Mouse (Mus musculus) ES-Bruce4 (cell line): ENCODE data around the gene Smim20. TPM values are rescaled to one million over a fixed set of nuclear protein-coding genes. Genes with fewer than 3 reads are reported as not detected.

Source experiments
- H3K27ac ChIP-seq: 2 replicates; pipeline ENCODE4 v1.5.1; 2012; ENCODE audit warnings: low read length, inconsistent platforms; ENCODE audit not compliant: insufficient read depth
- H3K27me3 ChIP-seq: 2 replicates; pipeline ENCODE4 v1.6.1; 2012; ENCODE audit warnings: mild to moderate bottlenecking, low read length, inconsistent platforms; ENCODE audit not compliant: control insufficient read depth, poor library complexity, insufficient read depth, severe bottlenecking
- H3K36me3 ChIP-seq: 2 replicates; pipeline ENCODE4 v1.6.1; 2012; ENCODE audit warnings: inconsistent platforms, mild to moderate bottlenecking, low read length, moderate library complexity; ENCODE audit not compliant: control insufficient read depth, poor library complexity, insufficient read depth, severe bottlenecking
- H3K4me1 ChIP-seq: one replicate; pipeline ENCODE4 v1.8.1; 2011; ENCODE audit warnings: low read length; ENCODE audit not compliant: control insufficient read depth, insufficient read depth
- H3K4me3 ChIP-seq: 2 replicates; pipeline ENCODE4 v1.5.1; 2011; ENCODE audit warnings: low read depth, mild to moderate bottlenecking, low read length
- H3K9ac ChIP-seq: 2 replicates; pipeline ENCODE4 v1.6.1; 2012; ENCODE audit warnings: low read depth, mild to moderate bottlenecking, inconsistent platforms; ENCODE audit not compliant: poor library complexity, severe bottlenecking
- H3K9me3 ChIP-seq: replicated peaks from 2 replicates; pipeline ENCODE4 v1.6.1; 2012; ENCODE audit warnings: mild to moderate bottlenecking, low read length, inconsistent platforms; ENCODE audit not compliant: control insufficient read depth, poor library complexity, insufficient read depth, severe bottlenecking
- CTCF ChIP-seq: IDR thresholded peaks from one replicate; pipeline ENCODE4 v1.8.1; 2011; ENCODE audit warnings: low read depth, low read length
- EP300 ChIP-seq: IDR thresholded peaks from 2 replicates; pipeline ENCODE4 v1.6.1; 2011; ENCODE audit warnings: low read depth, low read length; ENCODE audit not compliant: insufficient read depth
- POLR2A ChIP-seq: IDR thresholded peaks from one replicate; pipeline ENCODE4 v1.8.1; 2011; ENCODE audit warnings: low read length; ENCODE audit not compliant: insufficient read depth
- polyA plus RNA-seq: library from polyadenylated mRNA; stranded (reverse); fragments of >200 nt; gene quantifications from 2 replicates; pipeline ENCODE4 v1.2.4, GENCODE M21; 2011; ENCODE audit warnings: low read depth; ENCODE audit not compliant: missing spikeins, insufficient read depth, insufficient read length

Smim20 gene
- polyA plus RNA-seq, 1 experiment: 20.0 TPM

DNA sequence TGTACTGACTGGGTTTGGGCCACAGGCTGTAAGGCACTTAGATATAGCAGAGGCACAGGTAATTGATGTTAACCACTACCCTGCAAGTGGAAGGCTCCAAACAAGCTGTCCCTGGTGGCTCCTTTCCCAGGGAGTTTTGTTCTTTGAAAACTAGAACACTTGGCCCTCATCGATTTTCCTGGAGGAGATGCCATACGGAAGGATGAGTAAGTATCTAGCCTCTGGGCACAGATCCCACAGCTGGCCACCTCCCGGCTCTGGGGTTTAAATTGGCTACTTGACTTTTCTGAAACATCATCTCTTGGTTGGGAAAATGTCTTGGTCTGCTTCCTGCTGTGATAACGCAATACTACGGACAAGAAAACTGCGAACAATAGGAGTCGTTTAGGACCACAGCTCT lies 28.1 kb upstream of the Smim20 start:
- Histone ChIP-seq H3K4me3 (no peak overlapping the region), H3K36me3 (no peaks in the 10 kb centered on the region), H3K4me1 (no peaks in the 10 kb centered on the region), H3K27ac (no peak overlapping the region), H3K9ac (no peak overlapping the region), H3K27me3 (no peaks in the 10 kb centered on the region), H3K9me3 (no peaks in the 10 kb centered on the region)
- no peak for TF ChIP-seq EP300
- no peak for TF ChIP-seq POLR2A
- TF ChIP-seq CTCF: no peak

DNA sequence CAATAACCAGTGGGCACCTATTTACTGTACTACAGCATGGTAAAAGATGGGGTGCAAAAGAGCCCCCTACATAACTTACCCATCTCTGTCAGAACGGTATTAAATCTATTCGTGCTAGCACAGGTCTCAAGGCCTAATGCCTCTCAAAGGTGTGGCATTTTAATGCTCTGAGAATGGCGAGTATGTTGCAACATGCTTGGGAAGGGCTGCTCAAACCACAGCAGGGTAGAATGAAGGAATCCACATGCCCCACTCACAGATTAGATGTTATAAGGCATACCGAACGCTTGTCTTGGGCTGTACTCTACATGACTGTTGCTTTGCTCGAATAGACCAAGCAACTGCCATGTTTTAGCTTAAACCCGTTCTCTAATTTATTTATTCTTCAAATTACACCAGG lies 27.7 kb upstream of the Smim20 start:
- no peak overlapping the region for H3K9ac ChIP-seq
- no peak overlapping the region for H3K27ac ChIP-seq
- TF ChIP-seq EP300 (no peak), CTCF (no peak), POLR2A (no peak)
- no peaks in the 10 kb centered on the region for H3K27me3 ChIP-seq
- H3K36me3 ChIP-seq: no peaks in the 10 kb centered on the region
- H3K9me3 ChIP-seq: no peaks in the 10 kb centered on the region
- H3K4me3 ChIP-seq: no peak overlapping the region
- H3K4me1 ChIP-seq: no peaks in the 10 kb centered on the region

DNA sequence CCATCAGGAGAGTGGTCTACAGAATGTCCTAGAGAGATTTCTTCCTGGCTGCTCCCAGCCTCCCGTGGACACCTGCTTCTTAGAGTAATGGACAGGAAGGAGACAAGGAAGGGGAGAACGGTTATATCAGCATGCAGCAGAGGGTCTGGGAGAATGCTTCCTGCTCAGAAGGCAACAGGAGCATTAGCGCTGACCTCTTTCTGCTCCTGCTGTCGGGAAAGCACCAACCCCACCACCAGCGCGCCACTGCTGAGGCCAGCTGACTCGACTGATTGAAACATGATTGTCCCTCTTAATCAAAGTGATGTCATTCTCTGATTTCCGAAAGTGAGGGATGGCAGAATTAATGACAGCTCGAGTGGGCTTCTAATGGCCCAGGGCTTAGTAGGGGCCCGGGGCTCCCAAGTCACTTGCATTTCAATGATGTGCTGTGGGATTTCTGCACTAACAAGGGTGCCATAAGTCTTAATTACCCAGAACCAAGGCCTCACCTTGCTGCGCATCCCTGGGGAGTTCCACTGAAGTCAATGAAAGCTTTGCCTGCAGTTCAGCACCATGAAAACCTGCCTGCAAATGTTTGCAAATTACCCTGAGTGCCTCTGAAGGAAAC lies 26.9 kb upstream of the Smim20 start:
- TF ChIP-seq CTCF (no peak), POLR2A (no peak), EP300 (no peak)
- H3K4me3 ChIP-seq: no peak overlapping the region

DNA sequence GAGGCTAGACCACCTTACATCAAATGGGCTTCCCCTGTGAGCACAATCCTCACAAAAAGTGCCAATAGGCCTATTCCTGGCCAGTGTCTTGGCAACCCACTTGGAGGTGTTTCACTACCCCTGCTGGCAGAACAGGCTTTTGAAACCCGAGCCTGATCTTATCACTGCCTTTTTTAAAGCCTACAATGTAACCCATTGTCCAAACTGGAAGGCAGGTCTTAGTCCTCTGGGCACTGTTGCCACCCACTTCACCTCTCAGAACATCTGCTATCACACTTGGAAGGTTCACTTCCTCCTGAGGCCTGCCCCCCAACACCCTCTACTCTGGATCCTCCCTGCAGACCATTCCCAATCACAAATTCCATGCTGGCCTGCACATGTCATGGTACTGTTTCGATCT lies 25.8 kb upstream of the Smim20 start:
- Histone ChIP-seq H3K9ac (no peak overlapping the region), H3K4me1 (no peaks in the 10 kb centered on the region), H3K4me3 (no peak overlapping the region), H3K27me3 (no peaks in the 10 kb centered on the region), H3K36me3 (no peaks in the 10 kb centered on the region), H3K9me3 (no peaks in the 10 kb centered on the region), H3K27ac (no peak overlapping the region)
- TF ChIP-seq CTCF: no peak
- no peak for TF ChIP-seq POLR2A
- TF ChIP-seq EP300: no peak

More for the DNA sequence above, 26.9 kb upstream of the Smim20 start:
- Histone ChIP-seq H3K9me3 (no peaks in the 10 kb centered on the region), H3K4me1 (no peaks in the 10 kb centered on the region), H3K27ac (no peak overlapping the region), H3K9ac (no peak overlapping the region), H3K36me3 (no peaks in the 10 kb centered on the region), H3K27me3 (no peaks in the 10 kb centered on the region)

DNA sequence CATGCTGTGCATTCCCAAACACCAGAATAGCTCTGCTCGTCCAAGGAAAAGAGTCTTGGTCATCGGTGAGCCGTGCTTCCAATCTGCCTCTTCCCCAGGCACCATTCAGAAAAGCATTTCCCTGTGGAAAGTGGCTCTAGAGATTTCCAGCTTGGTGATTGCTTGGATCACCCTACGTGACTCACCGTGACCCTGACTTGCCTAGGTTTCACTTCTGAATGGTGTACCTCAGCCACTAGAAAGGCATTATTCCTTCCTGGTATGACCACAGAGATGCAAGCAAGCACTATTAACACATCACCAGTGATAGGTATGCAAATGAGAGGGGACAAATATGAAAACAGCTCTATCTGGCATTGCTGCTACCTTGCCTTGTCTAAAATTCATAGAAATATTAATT lies 24.9 kb upstream of the Smim20 start:
- no peak overlapping the region for H3K9ac ChIP-seq

DNA sequence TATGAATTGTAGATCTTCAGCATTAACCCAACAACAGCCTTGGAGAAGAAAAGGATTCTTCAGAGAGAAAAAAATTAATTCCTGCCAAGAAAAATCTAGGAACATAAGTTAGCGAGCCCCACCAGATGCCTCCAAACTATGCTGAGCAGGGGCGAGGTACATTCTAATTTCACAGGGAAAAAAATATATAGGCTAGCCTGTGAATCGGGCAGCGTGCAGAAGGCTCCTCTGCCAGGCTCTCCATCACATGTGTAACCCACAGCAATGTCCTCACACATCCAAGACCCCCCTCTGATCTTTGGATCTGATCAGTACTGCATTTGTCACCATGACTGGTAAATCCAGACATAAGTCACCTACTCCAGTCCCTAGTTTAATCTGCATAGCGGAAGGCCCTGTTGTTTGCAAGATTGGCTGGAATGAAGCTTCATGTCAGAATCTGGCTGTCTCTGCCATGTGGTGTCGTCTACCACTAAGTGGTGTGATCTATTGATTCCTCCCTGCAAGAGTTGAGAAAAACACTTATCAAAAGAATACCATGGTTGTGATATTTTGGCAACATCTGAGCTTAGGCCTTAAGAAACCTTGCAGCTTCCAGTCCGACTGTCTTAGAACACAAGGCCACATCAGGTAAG lies 23.9 kb upstream of the Smim20 start:
- no peak overlapping the region for H3K27ac ChIP-seq
- TF ChIP-seq POLR2A: no peak

More for the DNA sequence above, 24.9 kb upstream of the Smim20 start:
- no peak overlapping the region for H3K27ac ChIP-seq
- no peaks in the 10 kb centered on the region for H3K4me1 ChIP-seq
- no peaks in the 10 kb centered on the region for H3K27me3 ChIP-seq
- H3K36me3 ChIP-seq: no peaks in the 10 kb centered on the region
- H3K9me3 ChIP-seq: no peaks in the 10 kb centered on the region
- H3K4me3 ChIP-seq: no peak overlapping the region
- TF ChIP-seq POLR2A: no peak
- no peak for TF ChIP-seq CTCF
- no peak for TF ChIP-seq EP300

More for the DNA sequence above, 23.9 kb upstream of the Smim20 start:
- no peaks in the 10 kb centered on the region for H3K4me1 ChIP-seq
- H3K4me3 ChIP-seq: no peak overlapping the region
- no peak overlapping the region for H3K9ac ChIP-seq
- no peaks in the 10 kb centered on the region for H3K36me3 ChIP-seq
- no peaks in the 10 kb centered on the region for H3K9me3 ChIP-seq
- no peaks in the 10 kb centered on the region for H3K27me3 ChIP-seq
